In the genomic region with DNA sequence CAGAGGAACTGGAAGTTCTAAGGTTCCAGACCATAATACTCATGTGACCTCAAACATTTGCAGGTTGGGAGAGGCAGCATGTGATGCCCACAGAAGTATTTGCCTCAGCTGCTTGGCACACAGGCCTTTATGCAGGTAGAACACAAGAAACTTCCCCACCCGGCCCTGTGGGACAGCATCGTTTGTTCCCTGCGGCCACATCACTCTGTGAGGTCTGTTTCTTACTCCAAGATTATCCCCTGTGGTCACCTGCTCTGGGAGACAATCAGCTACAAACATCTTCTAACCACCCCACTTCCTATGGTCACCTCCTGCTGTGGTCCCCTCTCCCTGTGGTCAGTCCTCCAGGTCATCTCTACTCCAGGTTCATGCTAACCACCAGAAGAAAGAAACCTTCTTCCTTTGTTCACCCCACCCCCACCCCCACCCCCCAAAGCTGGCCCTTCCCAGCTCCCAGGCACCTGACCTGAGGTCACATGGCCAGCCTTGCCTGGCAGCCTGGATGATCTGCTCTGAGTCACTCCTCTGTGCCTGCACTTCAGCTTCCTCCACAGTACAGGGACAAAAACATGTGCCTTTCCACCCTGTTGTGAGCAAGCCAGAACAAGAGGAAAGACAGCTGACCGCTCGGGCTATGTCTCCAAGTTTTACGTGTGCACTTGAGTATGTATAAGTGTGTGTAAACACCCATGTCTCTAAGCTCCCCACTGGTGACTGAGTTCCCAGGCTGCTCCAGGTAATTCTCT, we compare ENCODE assay signal across 8 mouse cellular contexts. TPM values are rescaled to one million over a fixed set of nuclear protein-coding genes. Genes with fewer than 3 reads are reported as not detected.
A peak's percentile ranks its signal among the peaks of the same experiment; 100 is the strongest.
DNase-seq lines count a peak whose midpoint lies in the region; ATAC-seq lines count a peak whose summit lies in the region.

No protein-coding gene starts in this region.

- peak; percentile 13 for ATAC-seq in granulocyte monocyte progenitor cell, adult 5-6 weeks (replicated peaks; ENCODE audit: poor library complexity, severe bottlenecking)
- ATAC-seq in kidney, embryonic 15.5 days (replicated peaks; ENCODE audit: low FRiP score), result no peak
- ATAC-seq in megakaryocyte progenitor cell, adult 5-6 weeks (replicated peaks; ENCODE audit: poor library complexity), result peak; percentile 22; the same call in 1 of the 2 replicates
- no peak for ATAC-seq in midbrain, embryonic 16.5 days

- H3K9me3 ChIP-seq in kidney, embryonic 15.5 days (replicated peaks), result no peaks in the 10 kb centered on the region
- H3K9me3 ChIP-seq in midbrain, embryonic 16.5 days (replicated peaks; ENCODE audit: control insufficient read depth, low read length, poor library complexity, severe bottlenecking), result no peaks in the 10 kb centered on the region

- H3K4me1 ChIP-seq in kidney, embryonic 15.5 days, result peaks cover 34% of the 10 kb centered on the region
- no peaks in the 10 kb centered on the region for H3K4me1 ChIP-seq in midbrain, embryonic 16.5 days (ENCODE audit: control insufficient read depth, insufficient read depth, low read length)

- no peaks in the 10 kb centered on the region for H3K36me3 ChIP-seq in kidney, embryonic 15.5 days
- no peaks in the 10 kb centered on the region for H3K36me3 ChIP-seq in midbrain, embryonic 16.5 days (ENCODE audit: control insufficient read depth, insufficient read depth, low read length)

- no peak overlapping the region for H3K4me2 ChIP-seq in kidney, embryonic 15.5 days
- no peak overlapping the region for H3K4me2 ChIP-seq in midbrain, embryonic 16.5 days (ENCODE audit: low read length)

- 71% methylated on average over 6 of the region's 6 CpGs for WGBS in kidney, embryonic 15.5 days
- 76% methylated on average over 6 of the region's 6 CpGs for WGBS in midbrain, embryonic 16.5 days

- no peaks in the 10 kb centered on the region for H3K27me3 ChIP-seq in kidney, embryonic 15.5 days
- H3K27me3 ChIP-seq in midbrain, embryonic 16.5 days (ENCODE audit: control insufficient read depth, insufficient read depth, low read depth, low read length), result no peaks in the 10 kb centered on the region

- DNase-seq in gastrocnemius, postnatal 25 days, result peak; percentile 58
- DNase-seq in gastrocnemius, adult 8-10 months (ENCODE audit: low spot score in 2 of 2), result no peak
- no peak for DNase-seq in layer of hippocampus, adult 11-12 months (ENCODE audit: low spot score)
- DNase-seq in left cerebral cortex, postnatal 4 days, result no peak

- no peak overlapping the region for H3K9ac ChIP-seq in kidney, embryonic 15.5 days
- no peak overlapping the region for H3K9ac ChIP-seq in midbrain, embryonic 16.5 days (ENCODE audit: low read depth, low read length)

- H3K4me3 ChIP-seq in kidney, embryonic 15.5 days (replicated peaks), result no peak overlapping the region
- H3K4me3 ChIP-seq in midbrain, embryonic 16.5 days (ENCODE audit: low read depth, low read length), result no peak overlapping the region

- peak overlapping the region; percentile 67 for H3K27ac ChIP-seq in kidney, embryonic 15.5 days
- H3K27ac ChIP-seq in midbrain, embryonic 16.5 days (ENCODE audit: low read length), result no peak overlapping the region

- intact Hi-C loops in left cerebral cortex, postnatal 4 days (cut with DNase I), result no loop called here

RNA-seq across cellular contexts. Expression of gene Sik1, which starts 21.1 kb away (rescaled TPM):
- 10 to 100 TPM; 17.2 to 19.6 TPM for total RNA-seq in gastrocnemius, postnatal 25 days (2021)
- total RNA-seq in gastrocnemius, adult 8-10 months (2022), result 10 to 100 TPM in 2 of 4 experiments, 1 to 10 TPM in 2; 7.8 to 22.8 (median 13.9) TPM
- total RNA-seq in granulocyte monocyte progenitor cell, adult 5-6 weeks (2014; fragmentation: Nextera tagmentation), result 9.1 and 12.1 TPM in 2 replicates
- 9.2 and 10.8 TPM in 2 replicates for total RNA-seq in granulocyte monocyte progenitor cell, adult 5-6 weeks (2017)
- 17.5 and 18.5 TPM in 2 replicates for polyA plus RNA-seq in kidney, embryonic 15.5 days (2015; fragmentation: Nextera tagmentation; extraction: Ambion mirVana)
- total RNA-seq in megakaryocyte progenitor cell, adult 5-6 weeks (2015), result 10.9 and 13.8 TPM in 2 replicates
- total RNA-seq in megakaryocyte progenitor cell, adult 5-6 weeks (2017), result 11.5 and 15.1 TPM in 2 replicates
- 10 to 100 TPM; 34.7 to 39.7 TPM for total RNA-seq in left cerebral cortex, postnatal 4 days (2021)
- 16.7 and 20.9 TPM in 2 replicates for polyA plus RNA-seq in midbrain, embryonic 16.5 days (2015; fragmentation: Nextera tagmentation; extraction: Ambion mirVana)

Comparison
In these comparisons a context has a peak if more than half of its experiments do, and no peak if none do; other contexts are left out.
1. ATAC-seq: peak in granulocyte monocyte progenitor cell, adult 5-6 weeks (single experiment) and megakaryocyte progenitor cell, adult 5-6 weeks (single experiment); none in kidney, embryonic 15.5 days (single experiment) and midbrain, embryonic 16.5 days (single experiment).